8 mouse cellular contexts compared by ENCODE assay signal in the genomic region with DNA sequence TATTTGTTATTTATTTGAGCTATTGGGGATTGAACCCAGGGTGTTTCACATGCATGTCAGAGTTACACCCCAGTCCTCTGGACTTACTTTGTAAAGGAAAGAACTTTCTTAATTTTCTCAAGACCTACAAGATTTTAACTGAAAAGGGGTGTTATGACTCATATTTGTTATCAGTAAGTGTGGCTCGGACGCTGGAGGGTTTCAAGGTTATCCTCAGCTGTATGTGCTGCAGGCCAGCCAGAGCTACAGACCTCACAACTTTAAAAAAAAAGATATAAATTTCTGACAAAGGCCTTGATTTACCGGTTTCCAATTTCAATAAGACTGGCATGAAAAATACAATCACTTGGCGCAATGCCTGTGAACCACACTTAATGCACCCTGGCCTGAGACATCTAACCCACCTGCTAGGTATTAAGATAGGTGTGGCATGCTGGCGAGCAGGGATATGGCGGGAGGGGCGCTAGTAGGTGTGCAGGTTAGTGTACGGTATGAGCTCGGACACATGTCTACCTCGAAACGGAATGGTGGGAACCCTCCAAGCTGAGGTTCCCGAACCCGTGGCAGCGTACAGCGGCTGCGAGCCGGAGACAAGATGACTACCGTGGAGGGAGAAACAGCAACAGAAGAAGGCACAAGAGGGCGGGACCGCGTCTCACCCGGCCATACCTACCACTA. TPM values are rescaled to one million over a fixed set of nuclear protein-coding genes. Genes with fewer than 3 reads are reported as not detected.
DNase-seq lines count a peak whose midpoint lies in the region; ATAC-seq and TF ChIP-seq lines count a peak whose summit lies in the region.

No protein-coding gene starts in this region.

- no peak for TF ChIP-seq POLR2A in spleen, adult 2 months (IDR thresholded peaks at IDR 0.05; ENCODE audit: low read depth, low read length)
- no peak for TF ChIP-seq POLR2A in limb, embryonic 14.5 days (IDR thresholded peaks at IDR 0.05; ENCODE audit: borderline replicate concordance, extremely low read depth, insufficient read depth, insufficient read length)

- 2% methylated on average over 22 of the region's 22 CpGs for WGBS in spleen, adult 2 months
- 4% methylated on average over 22 of the region's 22 CpGs for WGBS in limb, embryonic 14.5 days
- WGBS in stomach, postnatal 0 days = 2% methylated on average over 21 of the region's 22 CpGs

- H3K9ac ChIP-seq in limb, embryonic 14.5 days (ENCODE audit: low read depth, low read length, severe bottlenecking) = peak overlapping the region; percentile 75
- H3K9ac ChIP-seq in stomach, postnatal 0 days (ENCODE audit: low read length) = peak overlapping the region; percentile 68

- peaks cover 3% of the 10 kb centered on the region; the same call in 1 of the 2 replicates for H3K4me1 ChIP-seq in spleen, adult 2 months (ENCODE audit: control insufficient read depth, insufficient read depth, insufficient read length)
- peaks cover 8% of the 10 kb centered on the region; the same call in 1 of the 2 replicates for H3K4me1 ChIP-seq in limb, embryonic 14.5 days (ENCODE audit: control insufficient read depth, insufficient read depth, low read length)
- peaks cover 2% of the 10 kb centered on the region; the same call in 1 of the 2 replicates for H3K4me1 ChIP-seq in stomach, postnatal 0 days (replicated peaks; ENCODE audit: control insufficient read depth, insufficient read depth)

- peak overlapping the region; percentile 84 for H3K4me2 ChIP-seq in limb, embryonic 14.5 days (replicated peaks; ENCODE audit: low read depth, low read length, severe bottlenecking)
- peak overlapping the region; percentile 80 for H3K4me2 ChIP-seq in stomach, postnatal 0 days (replicated peaks; ENCODE audit: low read depth)

- H3K27ac ChIP-seq in spleen, adult 2 months (ENCODE audit: insufficient read depth, low read length) = peak overlapping the region; percentile 74
- H3K27ac ChIP-seq in limb, embryonic 14.5 days (replicated peaks; ENCODE audit: low read depth, low read length) = peak overlapping the region; percentile 94
- H3K27ac ChIP-seq in stomach, postnatal 0 days (replicated peaks) = peak overlapping the region; percentile 91

- H3K4me3 ChIP-seq in spleen, adult 2 months (ENCODE audit: extremely low read depth, insufficient read depth, insufficient read length) = peak overlapping the region; percentile 85
- H3K4me3 ChIP-seq in limb, embryonic 14.5 days (replicated peaks; ENCODE audit: low read length) = peak overlapping the region; percentile 67
- peak overlapping the region; percentile 60 for H3K4me3 ChIP-seq in stomach, postnatal 0 days (ENCODE audit: low read depth, low read length)

- H3K36me3 ChIP-seq in spleen, adult 2 months (ENCODE audit: control insufficient read depth, insufficient read depth, low read length) = peaks cover 1% of the 10 kb centered on the region; the same call in 1 of the 2 replicates
- H3K36me3 ChIP-seq in limb, embryonic 14.5 days (ENCODE audit: control insufficient read depth, insufficient read depth, low read length) = peaks cover 3% of the 10 kb centered on the region; the same call in 1 of the 2 replicates
- no peaks in the 10 kb centered on the region for H3K36me3 ChIP-seq in stomach, postnatal 0 days (ENCODE audit: control insufficient read depth, insufficient read depth, low read length)

- no peak for DNase-seq in frontal cortex, postnatal 14 days (ENCODE audit: low spot score in 2 of 2)
- no peak for DNase-seq in spleen, adult 2 months (ENCODE audit: low read depth in 1 of 2, low spot score in 2 of 2)
- DNase-seq in spleen, postnatal 14 days (ENCODE audit: low spot score in 2 of 2) = no peak
- DNase-seq in limb, embryonic 14.5 days (ENCODE audit: low spot score) = peak; percentile 19
- DNase-seq in stomach, postnatal 0 days (ENCODE audit: low spot score) = no peak
- DNase-seq in left cerebral cortex, adult 11 months (ENCODE audit: low spot score) = no peak

- no peaks in the 10 kb centered on the region for H3K27me3 ChIP-seq in spleen, adult 2 months (ENCODE audit: control insufficient read depth, insufficient read depth, low read length)
- no peaks in the 10 kb centered on the region for H3K27me3 ChIP-seq in limb, embryonic 14.5 days (ENCODE audit: control insufficient read depth, insufficient read depth, low read length)
- no peaks in the 10 kb centered on the region for H3K27me3 ChIP-seq in stomach, postnatal 0 days (ENCODE audit: control insufficient read depth, insufficient read depth, low read length)

- no peak for TF ChIP-seq EP300 in stomach, postnatal 0 days (optimal IDR thresholded peaks at IDR 0.05)

- no peak for TF ChIP-seq CTCF in spleen, adult 2 months (IDR thresholded peaks at IDR 0.05; ENCODE audit: extremely low read depth, insufficient read depth, insufficient read length, insufficient replicate concordance)
- no peak for TF ChIP-seq CTCF in stomach, postnatal 0 days (IDR thresholded peaks at IDR 0.05; ENCODE audit: low read depth)

- peak; percentile 60 for ATAC-seq in frontal cortex, adult (ENCODE audit: low TSS enrichment)
- no peak for ATAC-seq in limb, embryonic 14.5 days (ENCODE audit: low FRiP score, low read depth)
- ATAC-seq in stomach, postnatal 0 days (ENCODE audit: low FRiP score, low TSS enrichment) = no peak; the same call in 1 of the 2 replicates
- ATAC-seq in megakaryocyte-erythroid progenitor cell, adult 5-6 weeks (replicated peaks; ENCODE audit: low FRiP score, low TSS enrichment, poor library complexity, severe bottlenecking) = no peak

- H3K9me3 ChIP-seq in limb, embryonic 14.5 days (ENCODE audit: control insufficient read depth, low read length) = no peaks in the 10 kb centered on the region
- H3K9me3 ChIP-seq in stomach, postnatal 0 days (ENCODE audit: control insufficient read depth, low read length) = no peaks in the 10 kb centered on the region

RNA-seq across cellular contexts. Expression of gene B3gntl1, which starts 0.5 kb away (rescaled TPM):
- polyA plus RNA-seq in spleen, adult 2 months (2012; rRNA removed) = 7.8 and 8.1 TPM in 2 replicates
- polyA plus RNA-seq in limb, embryonic 14.5 days (2012; rRNA removed) = 14.4 and 16.5 TPM in 2 replicates
- polyA plus RNA-seq in limb, embryonic 14.5 days (2014; fragmentation: Nextera tagmentation; extraction: Ambion mirVana) = 8.6 and 9.9 TPM in 2 replicates
- 3.3 and 4.2 TPM in 2 replicates for polyA plus RNA-seq in stomach, postnatal 0 days (2015; fragmentation: Nextera tagmentation; extraction: Ambion mirVana)
- total RNA-seq in megakaryocyte-erythroid progenitor cell, adult 5-6 weeks (2014; fragmentation: Nextera tagmentation) = 7.4 and 11.1 TPM in 2 replicates
- 8.2 and 8.8 TPM in 2 replicates for total RNA-seq in megakaryocyte-erythroid progenitor cell, adult 5-6 weeks (2017)

RNA-seq across cellular contexts. Expression of gene Metrnl, which starts 28.9 kb away (rescaled TPM):
- polyA plus RNA-seq in spleen, adult 2 months (2012; rRNA removed) = 13.3 and 22.2 TPM in 2 replicates
- 31.0 and 33.0 TPM in 2 replicates for polyA plus RNA-seq in limb, embryonic 14.5 days (2012; rRNA removed)
- 46.0 and 47.9 TPM in 2 replicates for polyA plus RNA-seq in limb, embryonic 14.5 days (2014; fragmentation: Nextera tagmentation; extraction: Ambion mirVana)
- 62.4 and 67.3 TPM in 2 replicates for polyA plus RNA-seq in stomach, postnatal 0 days (2015; fragmentation: Nextera tagmentation; extraction: Ambion mirVana)
- total RNA-seq in megakaryocyte-erythroid progenitor cell, adult 5-6 weeks (2014; fragmentation: Nextera tagmentation) = not detected in 2 replicates
- total RNA-seq in megakaryocyte-erythroid progenitor cell, adult 5-6 weeks (2017) = 1.6 TPM in 1 of 2 replicates, not detected in the other
